Comparison of ENCODE assay signal across 8 mouse cellular contexts in the genomic region with DNA sequence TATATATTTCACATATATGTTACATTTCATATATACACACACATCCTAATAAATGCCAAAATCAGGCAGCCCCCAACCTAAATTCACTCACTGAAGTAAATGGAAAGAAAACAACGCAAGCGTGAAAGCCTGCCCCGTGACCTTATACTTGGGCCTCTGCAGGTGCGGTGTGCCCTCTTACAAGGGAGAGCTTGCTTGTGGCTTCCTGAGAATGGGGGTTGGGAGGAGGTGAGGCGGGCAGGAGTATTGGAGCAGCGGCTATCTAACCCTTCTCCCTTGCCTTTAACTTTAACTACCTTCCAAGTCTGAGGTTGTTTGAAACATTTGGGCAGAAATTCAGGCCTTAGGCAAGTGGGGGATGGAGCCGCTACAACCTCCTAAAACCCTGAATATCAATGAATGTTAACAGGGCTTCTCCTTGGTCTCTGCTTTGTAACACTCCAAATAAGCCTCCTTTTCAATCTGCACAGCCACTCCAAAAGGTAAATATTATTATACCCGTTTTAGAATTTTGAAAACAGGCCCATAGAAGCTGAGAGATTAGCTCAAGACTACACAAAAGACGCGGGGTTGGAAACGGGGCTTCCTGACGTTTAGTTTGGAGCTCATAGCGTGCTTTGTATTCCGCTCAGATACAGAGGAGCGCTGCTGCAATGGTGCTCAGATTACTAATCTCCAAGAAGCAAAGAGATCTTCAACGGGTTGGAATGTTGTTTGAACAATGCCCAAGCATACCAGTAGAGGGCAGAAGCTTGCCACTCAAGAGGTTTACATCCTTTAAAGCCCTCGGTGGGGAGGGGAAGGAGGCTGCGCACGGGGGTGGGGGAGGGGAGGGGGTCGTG. TPM values are rescaled to one million over a fixed set of nuclear protein-coding genes. Genes with fewer than 3 reads are reported as not detected.
A peak's percentile ranks its signal among the peaks of the same experiment; 100 is the strongest.
DNase-seq lines count a peak whose midpoint lies in the region; ATAC-seq and TF ChIP-seq lines count a peak whose summit lies in the region.

No protein-coding gene starts in this region.

- peaks cover 13% of the 10 kb centered on the region for H3K4me1 ChIP-seq in embryonic facial prominence, embryonic 10.5 days
- no peaks in the 10 kb centered on the region for H3K4me1 ChIP-seq in kidney, adult 2 months (ENCODE audit: control insufficient read depth, insufficient read depth, low read length)
- H3K4me1 ChIP-seq in stomach, embryonic 15.5 days = no peaks in the 10 kb centered on the region

- ATAC-seq in monocyte, adult 5-6 weeks (replicated peaks; ENCODE audit: insufficient number of reproducible peaks, low FRiP score, low TSS enrichment, poor library complexity, severe bottlenecking) = peak; percentile 73; the same call in 1 of the 2 replicates
- ATAC-seq in stomach, embryonic 15.5 days (ENCODE audit: insufficient read depth, low FRiP score, low read depth) = no peak

- TF ChIP-seq POLR2A in kidney, adult 2 months (IDR thresholded peaks at IDR 0.05; ENCODE audit: low read depth, low read length) = no peak

- H3K9ac ChIP-seq in stomach, embryonic 15.5 days = no peak overlapping the region

- H3K4me2 ChIP-seq in stomach, embryonic 15.5 days = 0 out of 2 replicates have a peak overlapping the region, but pooled peaks have one; percentile 19

- H3K9me3 ChIP-seq in embryonic facial prominence, embryonic 10.5 days = no peaks in the 10 kb centered on the region
- H3K9me3 ChIP-seq in stomach, embryonic 15.5 days = no peaks in the 10 kb centered on the region

- no peak overlapping the region for H3K27ac ChIP-seq in embryonic facial prominence, embryonic 10.5 days (replicated peaks)
- no peak overlapping the region for H3K27ac ChIP-seq in kidney, adult 2 months (ENCODE audit: insufficient read depth, low read depth, low read length)
- H3K27ac ChIP-seq in stomach, embryonic 15.5 days = no peak overlapping the region

- intact Hi-C loops in left cerebral cortex, postnatal 4 days (cut with DNase I) = loop anchor here (10.0 kb wide), 1 partner anchor 405 kb away; no protein-coding TSS in a partner anchor

- TF ChIP-seq CTCF in kidney, adult 2 months (conservative IDR thresholded peaks at IDR 0.05; ENCODE audit: insufficient read depth, insufficient read length, low read depth, low read length) = peak; percentile 54

- peak; percentile 72 for DNase-seq in A20 (ENCODE audit: low read depth, low spot score)
- peak; percentile 71 for DNase-seq in adrenal gland, postnatal 10 days
- DNase-seq in embryonic facial prominence, embryonic 10.5 days (ENCODE audit: low spot score) = peak; percentile 70
- peak; percentile 36 to 70 for DNase-seq in heart, adult 9 months (ENCODE audit: low spot score in 2 of 2)
- peak; percentile 76 for DNase-seq in kidney, adult 2 months
- peak; percentile 68 for DNase-seq in left cerebral cortex, postnatal 4 days

- H3K4me3 ChIP-seq in embryonic facial prominence, embryonic 10.5 days = peak overlapping the region; percentile 28; the same call in 1 of the 2 replicates
- no peak overlapping the region for H3K4me3 ChIP-seq in kidney, adult 2 months (ENCODE audit: insufficient read depth, low read depth, low read length)
- H3K4me3 ChIP-seq in stomach, embryonic 15.5 days (replicated peaks) = no peak overlapping the region

- 0 out of 2 replicates have a peak, but pooled peaks cover 7% of the 10 kb centered on the region for H3K27me3 ChIP-seq in embryonic facial prominence, embryonic 10.5 days (replicated peaks; ENCODE audit: low read depth, poor library complexity, severe bottlenecking)
- no peaks in the 10 kb centered on the region for H3K27me3 ChIP-seq in kidney, adult 2 months (replicated peaks; ENCODE audit: control insufficient read depth, insufficient read depth, low read length)
- H3K27me3 ChIP-seq in stomach, embryonic 15.5 days (replicated peaks) = no peaks in the 10 kb centered on the region

- no peaks in the 10 kb centered on the region for H3K36me3 ChIP-seq in embryonic facial prominence, embryonic 10.5 days (replicated peaks)
- no peaks in the 10 kb centered on the region for H3K36me3 ChIP-seq in kidney, adult 2 months (ENCODE audit: control insufficient read depth, insufficient read depth, low read length)
- no peaks in the 10 kb centered on the region for H3K36me3 ChIP-seq in stomach, embryonic 15.5 days

- 13% methylated on average over 20 of the region's 20 CpGs for WGBS in embryonic facial prominence, embryonic 10.5 days
- WGBS in kidney, adult 2 months = 24% methylated on average over 20 of the region's 20 CpGs
- WGBS in stomach, embryonic 15.5 days = 23% methylated on average over 20 of the region's 20 CpGs

RNA-seq across cellular contexts. Expression of a gene that starts 28.3 kb away (rescaled TPM):
- 10 to 100 TPM; 52.9 to 65.8 TPM for total RNA-seq in adrenal gland, postnatal 10 days (2021)
- 2.1 and 2.2 TPM in 2 replicates for polyA plus RNA-seq in embryonic facial prominence, embryonic 10.5 days (2016; fragmentation: Nextera tagmentation; extraction: Ambion mirVana)
- 58.9 and 66.4 TPM in 2 replicates for polyA plus RNA-seq in kidney, adult 2 months (2012; rRNA removed)
- 10 to 100 TPM; 54.3 to 54.9 TPM for total RNA-seq in left cerebral cortex, postnatal 4 days (2021)
- 71.9 to 97.1 TPM (median 79.5 TPM) in 3 replicates for total RNA-seq in monocyte, adult 5-6 weeks (2017)
- polyA plus RNA-seq in stomach, embryonic 15.5 days (2015; fragmentation: Nextera tagmentation; extraction: Ambion mirVana) = 5.3 and 6.0 TPM in 2 replicates

RNA-seq across cellular contexts. Expression of a gene that starts 53.5 kb away (rescaled TPM):
- total RNA-seq in adrenal gland, postnatal 10 days (2021) = 10 to 100 TPM; 51.4 to 62.7 TPM
- 25.2 and 28.0 TPM in 2 replicates for polyA plus RNA-seq in embryonic facial prominence, embryonic 10.5 days (2016; fragmentation: Nextera tagmentation; extraction: Ambion mirVana)
- polyA plus RNA-seq in kidney, adult 2 months (2012; rRNA removed) = 24.4 and 27.7 TPM in 2 replicates
- total RNA-seq in left cerebral cortex, postnatal 4 days (2021) = 10 to 100 TPM; 53.1 to 53.7 TPM
- 165 to 238 TPM (median 228 TPM) in 3 replicates for total RNA-seq in monocyte, adult 5-6 weeks (2017)
- 40.6 and 41.7 TPM in 2 replicates for polyA plus RNA-seq in stomach, embryonic 15.5 days (2015; fragmentation: Nextera tagmentation; extraction: Ambion mirVana)
